Mouse (Mus musculus): ENCODE results near the gene Tex45. TPM values are rescaled to one million over a fixed set of nuclear protein-coding genes. Genes with fewer than 3 reads are reported as not detected.

Tex45 gene
- polyA plus RNA-seq, 2 experiments, result 0.10 TPM; not detected in 1

DNA sequence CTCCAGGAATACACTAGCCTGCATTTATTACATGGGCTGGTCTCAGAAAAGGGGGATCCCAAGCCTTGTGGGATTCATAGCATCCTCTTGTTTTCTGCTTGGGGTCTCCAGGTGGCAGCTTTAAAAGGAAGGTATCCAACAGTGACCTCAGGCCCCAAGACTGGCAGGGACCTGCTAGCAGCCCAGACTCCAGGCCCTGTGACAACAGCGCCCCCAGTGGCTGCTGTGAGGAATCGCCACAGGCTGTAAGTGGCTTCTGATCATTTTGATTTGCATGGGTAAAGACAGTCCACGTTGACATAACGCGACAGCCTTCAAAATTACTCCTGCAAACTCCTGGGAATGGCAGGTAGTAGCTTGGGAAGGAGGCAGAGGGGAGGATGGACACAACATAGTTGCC, 20.0 kb upstream of the Tex45 start:
- DNase-seq (ENCODE audit: low read depth in 3 of 3, low spot score in 3 of 3), result peak in 1 of 3 experiments; percentile 34
- WGBS (ENCODE audit: insufficient replicate concordance), result 27% methylated on average over 5 of the region's 5 CpGs
- TF ChIP-seq EP300 (IDR thresholded peaks at IDR 0.05; ENCODE audit: low read depth) (no peak), CTCF (IDR thresholded peaks at IDR 0.05; ENCODE audit: low read depth) (peak; percentile 97)
- Histone ChIP-seq H3K27ac (no peak overlapping the region), H3K9me3 (ENCODE audit: control insufficient read depth, low read length) (no peaks in the 10 kb centered on the region), H3K4me1 (replicated peaks; ENCODE audit: control insufficient read depth in 2 of 2, insufficient read depth in 2 of 2, low read length in 1 of 2) (no peaks in the 10 kb centered on the region), H3K4me2 (ENCODE audit: low read depth) (no peak overlapping the region), H3K27me3 (ENCODE audit: control insufficient read depth, insufficient read depth, low read length) (no peaks in the 10 kb centered on the region), H3K4me3 (ENCODE audit: insufficient read depth in 1 of 2, low read depth in 2 of 2, low read length in 2 of 2) (no peak overlapping the region), H3K9ac (replicated peaks) (no peak overlapping the region), H3K36me3 (replicated peaks; ENCODE audit: control insufficient read depth, insufficient read depth, low read depth) (no peaks in the 10 kb centered on the region; the same call in 1 of the 2 replicates)
- ATAC-seq (ENCODE audit: insufficient read depth), result no peak

DNA sequence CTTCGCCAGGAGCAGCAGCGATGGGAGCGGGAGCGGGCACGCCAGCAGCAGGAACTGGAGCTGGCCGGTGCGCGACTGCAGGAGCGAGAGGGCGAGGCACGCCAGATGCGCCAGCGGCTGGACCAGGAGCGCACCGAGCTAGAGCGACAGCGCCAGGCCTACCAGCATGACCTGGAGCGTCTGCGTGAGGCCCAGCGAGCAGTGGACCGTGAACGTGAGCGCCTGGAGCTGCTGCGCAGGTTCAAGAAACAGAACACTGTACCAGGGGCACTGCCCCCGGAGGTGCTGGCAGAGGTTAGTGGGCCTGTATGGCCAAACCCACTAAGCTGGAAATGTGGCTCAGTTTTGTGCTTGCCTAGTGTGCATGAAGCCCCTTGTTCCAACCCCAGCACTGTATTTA, 18.7 kb upstream of the Tex45 start:
- H3K27me3 ChIP-seq (ENCODE audit: control insufficient read depth, insufficient read depth, low read length), result no peaks in the 10 kb centered on the region
- no peak overlapping the region for H3K4me2 ChIP-seq (ENCODE audit: low read depth)
- TF ChIP-seq EP300 (IDR thresholded peaks at IDR 0.05; ENCODE audit: low read depth) (no peak), CTCF (IDR thresholded peaks at IDR 0.05; ENCODE audit: low read depth) (no peak)
- H3K9ac ChIP-seq (replicated peaks), result no peak overlapping the region
- H3K4me3 ChIP-seq (ENCODE audit: insufficient read depth in 1 of 2, low read depth in 2 of 2, low read length in 2 of 2), result no peak overlapping the region
- H3K27ac ChIP-seq, result no peak overlapping the region
- ATAC-seq (ENCODE audit: insufficient read depth) (no peak), DNase-seq (ENCODE audit: low read depth in 3 of 3, low spot score in 3 of 3) (no peak)
- H3K9me3 ChIP-seq (ENCODE audit: control insufficient read depth, low read length), result no peaks in the 10 kb centered on the region
- no peaks in the 10 kb centered on the region; the same call in 1 of the 2 replicates for H3K36me3 ChIP-seq (replicated peaks; ENCODE audit: control insufficient read depth, insufficient read depth, low read depth)
- WGBS (ENCODE audit: insufficient replicate concordance), result 88% methylated on average over 25 of the region's 25 CpGs
- no peaks in the 10 kb centered on the region for H3K4me1 ChIP-seq (replicated peaks; ENCODE audit: control insufficient read depth in 2 of 2, insufficient read depth in 2 of 2, low read length in 1 of 2)

DNA sequence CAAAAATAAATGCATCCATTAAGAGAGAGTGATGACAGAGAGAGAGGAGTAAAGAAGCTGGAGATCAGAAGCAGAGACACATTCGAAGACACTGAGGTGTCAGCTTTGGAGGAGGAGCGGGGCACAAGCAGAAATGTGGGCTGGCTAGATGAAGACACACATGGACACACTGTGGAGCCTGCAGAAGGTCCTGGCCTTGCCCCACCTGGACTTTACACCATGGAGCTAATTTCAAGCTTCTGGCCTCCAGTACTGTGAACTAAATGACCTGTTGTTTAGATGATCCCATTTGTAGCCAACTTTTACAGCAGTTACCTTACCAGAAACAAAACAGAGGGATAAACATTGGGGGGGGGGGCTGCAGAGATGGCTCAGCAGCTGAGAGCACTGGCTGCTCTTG, 7.4 kb upstream of the Tex45 start:
- Histone ChIP-seq H3K27ac (no peak overlapping the region), H3K9ac (replicated peaks) (no peak overlapping the region), H3K9me3 (ENCODE audit: control insufficient read depth, low read length) (no peaks in the 10 kb centered on the region), H3K4me1 (replicated peaks; ENCODE audit: control insufficient read depth in 2 of 2, insufficient read depth in 2 of 2, low read length in 1 of 2) (peaks cover 0 to 13% of the 10 kb centered on the region in 2 experiments; a peak in 2 of 4 replicates), H3K36me3 (replicated peaks; ENCODE audit: control insufficient read depth, insufficient read depth, low read depth) (no peaks in the 10 kb centered on the region), H3K27me3 (ENCODE audit: control insufficient read depth, insufficient read depth, low read length) (no peaks in the 10 kb centered on the region), H3K4me2 (ENCODE audit: low read depth) (no peak overlapping the region), H3K4me3 (ENCODE audit: insufficient read depth in 1 of 2, low read depth in 2 of 2, low read length in 2 of 2) (no peak overlapping the region)
- ATAC-seq (ENCODE audit: insufficient read depth) (no peak), DNase-seq (ENCODE audit: low read depth in 3 of 3, low spot score in 3 of 3) (no peak)
- WGBS (ENCODE audit: insufficient replicate concordance), result 69% methylated on average over 2 of the region's 2 CpGs
- TF ChIP-seq EP300 (IDR thresholded peaks at IDR 0.05; ENCODE audit: low read depth) (no peak), CTCF (IDR thresholded peaks at IDR 0.05; ENCODE audit: low read depth) (no peak)

DNA sequence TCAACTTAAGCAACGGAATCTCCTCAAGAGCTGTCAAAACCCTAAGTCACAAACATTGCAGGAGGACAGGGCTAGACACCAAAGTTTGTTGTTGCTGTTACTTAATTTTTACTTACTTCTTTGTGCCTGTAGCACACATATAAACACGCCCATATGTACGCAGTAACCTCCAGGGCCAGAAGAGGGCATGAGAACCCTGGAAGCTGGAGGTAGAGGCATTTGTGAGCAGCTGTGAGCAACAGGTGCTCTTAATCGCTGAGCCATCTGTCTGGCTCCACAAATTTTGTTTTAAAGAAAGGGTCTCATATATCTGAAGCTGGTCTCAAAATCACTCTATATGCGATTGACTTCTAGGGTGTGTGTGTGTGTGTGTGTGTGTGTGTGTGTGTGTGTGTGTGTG, 6.4 kb upstream of the Tex45 start:
- ATAC-seq (ENCODE audit: insufficient read depth) (no peak), DNase-seq (ENCODE audit: low read depth in 3 of 3, low spot score in 3 of 3) (peak in 1 of 3 experiments; percentile 43)
- TF ChIP-seq CTCF (IDR thresholded peaks at IDR 0.05; ENCODE audit: low read depth), result peak; percentile 75
- no peak for TF ChIP-seq EP300 (IDR thresholded peaks at IDR 0.05; ENCODE audit: low read depth)
- Histone ChIP-seq H3K9me3 (ENCODE audit: control insufficient read depth, low read length) (no peaks in the 10 kb centered on the region), H3K4me3 (ENCODE audit: insufficient read depth in 1 of 2, low read depth in 2 of 2, low read length in 2 of 2) (no peak overlapping the region), H3K36me3 (replicated peaks; ENCODE audit: control insufficient read depth, insufficient read depth, low read depth) (no peaks in the 10 kb centered on the region), H3K4me2 (ENCODE audit: low read depth) (no peak overlapping the region), H3K27ac (no peak overlapping the region), H3K27me3 (ENCODE audit: control insufficient read depth, insufficient read depth, low read length) (no peaks in the 10 kb centered on the region), H3K4me1 (replicated peaks; ENCODE audit: control insufficient read depth in 2 of 2, insufficient read depth in 2 of 2, low read length in 1 of 2) (peaks cover 0 to 15% of the 10 kb centered on the region in 2 experiments; a peak in 2 of 4 replicates), H3K9ac (replicated peaks) (no peak overlapping the region)
- 50% methylated on average over 5 of the region's 5 CpGs for WGBS (ENCODE audit: insufficient replicate concordance)

DNA sequence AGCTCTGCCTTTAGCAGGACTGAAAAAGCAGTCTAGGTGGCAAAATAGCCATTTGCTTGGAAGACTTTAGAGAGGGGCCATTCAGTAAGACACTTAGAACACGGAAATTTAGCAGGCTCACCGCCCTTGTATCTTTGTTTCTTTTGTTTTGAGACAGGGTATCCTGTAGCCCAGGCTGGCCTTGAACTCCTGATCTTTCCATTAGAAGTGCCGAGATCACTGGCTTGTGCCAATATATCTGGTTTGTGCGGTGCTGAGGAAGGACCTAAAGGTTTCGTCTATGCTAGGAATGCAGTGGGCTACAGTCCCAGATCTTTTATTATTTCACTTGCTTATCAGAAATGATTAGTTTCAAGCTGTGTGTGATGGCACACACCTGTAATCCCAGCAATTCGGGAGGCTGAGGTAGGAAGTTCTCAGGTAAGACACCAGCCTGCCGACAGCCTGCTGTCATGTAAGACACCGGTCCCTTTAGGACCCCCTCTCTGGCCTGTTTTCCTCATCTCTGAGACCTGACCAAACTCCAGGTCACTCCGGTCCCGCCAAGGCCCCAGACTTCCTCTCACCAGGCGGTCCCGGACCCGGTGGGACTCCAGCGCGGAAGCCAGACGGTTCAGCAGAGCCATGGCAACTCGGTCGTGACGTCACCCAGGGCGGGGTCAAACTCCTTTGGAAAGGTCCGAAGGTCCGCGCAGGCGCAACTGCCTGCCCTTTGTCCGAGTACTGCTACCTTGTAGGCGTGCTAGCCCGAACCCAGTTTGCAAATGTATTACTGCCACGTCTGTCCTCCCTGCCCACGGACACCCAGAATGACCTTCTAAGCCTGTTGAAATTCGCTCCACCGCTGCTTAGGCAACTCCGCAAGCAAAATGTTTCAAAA, 3.4 kb upstream of the Tex45 start, which contains the start of gene Pex11g:
Gene Pex11g (minus strand): TSS at position 675 of the 880 bp plus-strand sequence.
- DNase-seq (ENCODE audit: low read depth in 3 of 3, low spot score in 3 of 3), result peak; percentile 86 to 88 (median 87)
- no peak for TF ChIP-seq EP300 (IDR thresholded peaks at IDR 0.05; ENCODE audit: low read depth)
- Histone ChIP-seq H3K9ac (replicated peaks) (peak within 1 kb of the TSS; percentile 24), H3K27ac (no peak within 1 kb of the TSS), H3K4me3 (ENCODE audit: insufficient read depth in 1 of 2, low read depth in 2 of 2, low read length in 2 of 2) (peak within 1 kb of the TSS; percentile 47 to 84), H3K9me3 (ENCODE audit: control insufficient read depth, low read length) (no peaks in the 10 kb centered on the region), H3K36me3 (replicated peaks; ENCODE audit: control insufficient read depth, insufficient read depth, low read depth) (no peaks in the 10 kb centered on the region), H3K4me2 (ENCODE audit: low read depth) (peak within 1 kb of the TSS; percentile 72), H3K4me1 (replicated peaks; ENCODE audit: control insufficient read depth in 2 of 2, insufficient read depth in 2 of 2, low read length in 1 of 2) (peaks cover 0 to 15% of the 10 kb centered on the region in 2 experiments; a peak in 2 of 4 replicates), H3K27me3 (ENCODE audit: control insufficient read depth, insufficient read depth, low read length) (no peaks in the 10 kb centered on the region)
- ATAC-seq (ENCODE audit: insufficient read depth), result peak; percentile 86
- 7% methylated on average over 32 of the region's 32 CpGs for WGBS (ENCODE audit: insufficient replicate concordance)

All from liver, embryonic 14.5 days (tissue).